Mouse (Mus musculus) effector memory CD4-positive, alpha-beta T cell, adult 7 months (primary cell): Measurements from ENCODE around the gene Gm8882. TPM values are rescaled to one million over a fixed set of nuclear protein-coding genes. Genes with fewer than 3 reads are reported as not detected.

Source experiments
- polyA plus RNA-seq: library from polyadenylated mRNA; unstranded; fragments of 100-300 nt; shearing (Covaris generic); gene quantifications from one replicate; pipeline ENCODE4 v1.2.1, GENCODE M21; 2017

Gm8882 gene
- polyA plus RNA-seq, result not detected

GRCm38 (mm10) chr6:132364034-132364433, at the start of gene Gm8882:
Gm8882 (minus strand) TSS chr6:132364134.

GRCm38 (mm10) chr6:132314657-132315056, 49.3 kb downstream of the Gm8882 start, which contains the start of gene Prpmp5:
Prpmp5 (minus strand) TSS chr6:132314757.

Other genes with a start within 250 kb of the Gm8882 start
- gene Prb1, start 153.6 kb downstream of the Gm8882 start, polyA plus RNA-seq, result not detected
- gene Prpmp5, start 49.4 kb downstream of the Gm8882 start, polyA plus RNA-seq, result not detected
- gene Prh1, start 205.7 kb upstream of the Gm8882 start, polyA plus RNA-seq, result not detected
- not detected for gene Prp2, start 231.8 kb upstream of the Gm8882 start, polyA plus RNA-seq